Mouse (Mus musculus) embryonic facial prominence, embryonic 11.5 days (tissue): Measurements from ENCODE around the gene Akr1b3. TPM values are rescaled to one million over a fixed set of nuclear protein-coding genes. Genes with fewer than 3 reads are reported as not detected.
A peak's percentile ranks its signal among the peaks of the same experiment; 100 is the strongest.

Experiments used
- ATAC-seq: fragments of 200-750 bp; cut with Nextera tagmentation; replicated peaks from 2 replicates; pipeline ENCODE4 v1.8.0; 2017; ENCODE audit warnings: low read depth; ENCODE audit not compliant: insufficient number of reproducible peaks, low FRiP score, low TSS enrichment
- DNase-seq: peaks from one replicate; pipeline ENCODE4 v3.0.0-alpha.2; 2015; ENCODE audit warnings: low spot score
- H3K27ac ChIP-seq: fragments of 300-500 bp; sonication (generic); replicated peaks from 2 replicates; pipeline ENCODE4 v1.5.1; 2014; ENCODE audit warnings: mild to moderate bottlenecking, low read depth, low read length, control low read depth
- H3K27me3 ChIP-seq: fragments of 300-500 bp; sonication (generic); 2 replicates; pipeline ENCODE4 v1.6.1; 2014; ENCODE audit warnings: mild to moderate bottlenecking, low read length, moderate library complexity, mixed read lengths; ENCODE audit not compliant: control insufficient read depth, insufficient read depth
- H3K36me3 ChIP-seq: fragments of 300-500 bp; sonication (generic); replicated peaks from 2 replicates; pipeline ENCODE4 v1.6.1; 2014; ENCODE audit warnings: low read depth, mild to moderate bottlenecking, low read length, moderate library complexity, mixed read lengths; ENCODE audit not compliant: control insufficient read depth, insufficient read depth
- H3K4me1 ChIP-seq: fragments of 300-500 bp; sonication (generic); 2 replicates; pipeline ENCODE4 v1.6.1; 2014; ENCODE audit warnings: low read length, mixed read lengths; ENCODE audit not compliant: control insufficient read depth, insufficient read depth
- H3K4me2 ChIP-seq: fragments of 300-500 bp; sonication (generic); 2 replicates; pipeline ENCODE4 v1.6.1; 2014; ENCODE audit warnings: low read depth, mild to moderate bottlenecking, control low read depth, low read length, moderate library complexity
- H3K4me3 ChIP-seq: fragments of 300-500 bp; sonication (generic); 2 replicates; pipeline ENCODE4 v1.5.1; 2014; ENCODE audit warnings: low read depth, low read length, control low read depth
- H3K9ac ChIP-seq: fragments of 300-500 bp; sonication (generic); replicated peaks from 2 replicates; pipeline ENCODE4 v1.6.1; 2014; ENCODE audit warnings: mild to moderate bottlenecking, control low read depth, low read length
- H3K9me3 ChIP-seq: fragments of 300-500 bp; sonication (generic); replicated peaks from 2 replicates; pipeline ENCODE4 v1.6.1; 2016; ENCODE audit warnings: mild to moderate bottlenecking, low read length, inconsistent platforms, mixed read lengths; ENCODE audit not compliant: control insufficient read depth
- WGBS: fragments of 180-500 bp; shearing (Covaris S2); extraction: QIAGEN DNeasy Blood & Tissue Kit; methylation state at CpG from one replicate; pipeline ENCODE4 v1.1.7; 2014; 5-methylcytosine and 5-hydroxymethylcytosine counted together
- polyA plus RNA-seq: library from polyadenylated mRNA; unstranded; fragments of >200 nt; fragmentation: Nextera tagmentation; extraction: Ambion mirVana; gene quantifications from 2 replicates; pipeline ENCODE4 v1.2.1, GENCODE M21; 2014

The Akr1b3 gene
- polyA plus RNA-seq, 1 experiment from 2014 or later: 208 TPM

DNA sequence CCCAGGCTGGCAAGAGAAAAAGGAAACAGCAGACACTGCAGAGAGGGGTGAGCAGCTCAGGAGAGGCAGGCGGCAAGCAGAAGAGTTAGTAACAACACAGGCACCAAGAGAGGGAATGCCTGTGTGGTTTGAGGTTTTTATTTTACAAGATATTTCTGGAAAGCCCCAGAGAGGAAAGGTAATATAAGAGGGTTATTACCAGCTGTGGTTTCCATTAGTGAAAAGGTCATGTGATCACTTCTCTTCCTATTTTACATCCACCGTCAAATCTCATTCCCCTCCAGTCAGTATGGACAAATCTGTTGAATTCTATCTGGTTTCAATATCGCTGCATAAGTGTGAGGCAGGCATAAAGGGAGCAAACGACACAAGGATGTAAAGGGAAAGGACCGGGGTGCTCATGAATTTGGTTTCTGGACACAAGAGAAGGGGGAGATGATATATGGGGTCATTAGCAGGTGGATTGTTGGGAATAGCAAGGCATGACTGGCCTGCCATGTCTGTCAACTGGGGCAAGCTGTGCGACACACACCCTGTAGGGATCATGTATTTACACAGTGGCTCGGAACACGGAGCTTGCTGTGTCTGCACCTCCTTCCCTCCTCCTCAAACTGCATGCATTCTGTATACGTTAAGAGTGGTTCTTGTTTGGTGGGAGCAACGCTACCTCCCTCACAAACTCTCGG, 24.9 kb downstream of the Akr1b3 start:
- Histone ChIP-seq H3K4me1 (no peaks in the 10 kb centered on the region), H3K27ac (no peak overlapping the region), H3K9ac (no peak overlapping the region), H3K36me3 (no peaks in the 10 kb centered on the region), H3K9me3 (no peaks in the 10 kb centered on the region), H3K4me2 (no peak overlapping the region), H3K4me3 (no peak overlapping the region), H3K27me3 (no peaks in the 10 kb centered on the region)
- WGBS: 67% methylated on average over 11 of the region's 11 CpGs
- no peak for DNase-seq
- ATAC-seq: peak; percentile 52; the same call in 1 of the 2 replicates

DNA sequence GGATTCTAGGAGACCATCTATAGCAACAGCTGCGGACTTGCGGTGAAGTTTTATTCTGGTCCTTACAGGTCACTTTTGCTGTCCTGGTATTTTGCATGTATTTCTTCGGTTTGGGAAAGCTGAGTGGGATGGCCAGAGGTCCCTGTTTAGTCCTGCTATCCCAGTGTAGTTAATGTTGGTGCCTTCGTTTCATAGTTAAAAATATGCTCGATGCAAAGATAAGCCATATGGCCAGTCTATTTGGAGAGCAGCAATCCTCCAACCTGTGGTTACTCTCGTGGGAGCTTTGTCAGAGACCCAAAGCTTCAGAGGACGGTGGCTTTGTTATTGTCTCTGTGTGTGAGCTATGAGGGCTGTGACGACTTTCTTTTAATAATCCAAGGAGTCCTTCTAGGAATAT, 26.6 kb downstream of the Akr1b3 start:
- Histone ChIP-seq H3K36me3 (no peaks in the 10 kb centered on the region), H3K27me3 (no peaks in the 10 kb centered on the region), H3K4me3 (no peak overlapping the region), H3K4me2 (no peak overlapping the region), H3K9me3 (no peaks in the 10 kb centered on the region), H3K4me1 (no peaks in the 10 kb centered on the region), H3K27ac (no peak overlapping the region), H3K9ac (no peak overlapping the region)
- ATAC-seq (no peak), DNase-seq (no peak)
- WGBS: 84% methylated on average over 8 of the region's 8 CpGs

DNA sequence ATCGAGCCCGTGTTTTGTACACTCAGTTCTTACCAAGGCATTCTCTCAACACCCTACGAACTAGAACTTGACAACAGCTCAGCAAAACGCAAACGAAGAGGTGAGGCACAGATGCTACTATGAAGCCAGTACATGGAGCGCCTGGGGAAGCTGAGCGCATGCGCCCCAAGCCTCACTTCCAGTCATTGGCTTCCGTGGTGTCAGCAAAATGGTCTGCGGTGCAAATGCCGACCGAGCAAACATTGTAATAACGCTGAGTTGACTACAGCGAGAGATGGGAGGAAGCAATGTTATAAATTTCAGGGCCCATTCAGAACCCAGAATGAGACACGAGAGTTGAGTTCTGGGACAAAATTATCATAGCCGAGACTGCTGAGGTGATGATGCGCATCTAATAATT, 27.2 kb downstream of the Akr1b3 start:
- H3K27me3 ChIP-seq: no peaks in the 10 kb centered on the region
- no peaks in the 10 kb centered on the region for H3K4me1 ChIP-seq
- no peak overlapping the region for H3K9ac ChIP-seq
- H3K27ac ChIP-seq: no peak overlapping the region
- no peak overlapping the region for H3K4me2 ChIP-seq
- ATAC-seq (no peak), DNase-seq (no peak)
- no peak overlapping the region for H3K4me3 ChIP-seq
- 92% methylated on average over 17 of the region's 17 CpGs for WGBS
- no peaks in the 10 kb centered on the region for H3K36me3 ChIP-seq
- H3K9me3 ChIP-seq: no peaks in the 10 kb centered on the region

DNA sequence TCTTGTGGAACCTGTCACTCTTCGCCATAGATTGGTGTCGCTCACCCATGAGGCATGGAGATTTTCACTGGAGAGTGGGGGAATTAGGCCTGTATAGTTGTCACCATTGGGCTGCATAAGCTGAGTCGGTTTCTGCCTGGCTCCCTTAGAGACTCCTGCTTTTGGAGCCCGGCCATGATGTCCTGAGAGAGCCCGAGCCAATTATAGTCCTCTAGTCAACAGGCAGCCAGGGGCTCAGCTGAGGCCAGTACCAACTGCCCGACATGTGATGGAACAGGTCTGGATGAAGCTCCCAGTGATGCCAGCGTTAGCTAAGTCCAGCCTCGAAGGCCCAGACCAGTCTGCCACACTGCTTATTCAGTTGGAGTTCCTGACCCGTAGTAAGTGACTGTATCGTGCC, 29.2 kb downstream of the Akr1b3 start:
- H3K27ac ChIP-seq: no peak overlapping the region
- no peaks in the 10 kb centered on the region for H3K27me3 ChIP-seq
- no peak overlapping the region for H3K9ac ChIP-seq
- DNase-seq (no peak), ATAC-seq (no peak)
- H3K9me3 ChIP-seq: no peaks in the 10 kb centered on the region
- no peaks in the 10 kb centered on the region for H3K4me1 ChIP-seq
- H3K4me3 ChIP-seq: no peak overlapping the region
- H3K4me2 ChIP-seq: no peak overlapping the region
- no peaks in the 10 kb centered on the region for H3K36me3 ChIP-seq
- 86% methylated on average over 10 of the region's 10 CpGs for WGBS

DNA sequence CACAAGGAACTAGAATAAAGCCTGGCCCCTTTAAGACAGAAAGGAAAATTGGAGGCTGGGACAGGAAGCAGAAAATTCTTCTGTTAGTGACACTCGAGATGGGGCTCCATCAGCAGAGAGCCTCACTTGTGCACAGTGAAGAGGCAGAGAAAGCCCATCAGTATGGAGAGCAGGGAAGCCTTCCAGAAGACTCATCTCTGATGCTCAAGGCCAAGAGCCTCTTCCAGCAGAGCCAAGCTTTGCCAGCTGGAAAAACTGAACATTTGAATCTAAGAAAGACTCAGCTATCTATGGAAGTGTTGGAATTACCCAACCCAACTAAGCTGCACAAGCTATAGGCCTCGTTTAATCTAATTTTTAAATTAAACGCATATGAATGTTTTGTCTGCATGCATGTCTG, 30.4 kb downstream of the Akr1b3 start:
- Histone ChIP-seq H3K4me2 (no peak overlapping the region), H3K36me3 (no peaks in the 10 kb centered on the region), H3K9ac (no peak overlapping the region), H3K27ac (no peak overlapping the region), H3K27me3 (no peaks in the 10 kb centered on the region), H3K4me3 (no peak overlapping the region), H3K9me3 (no peaks in the 10 kb centered on the region), H3K4me1 (no peaks in the 10 kb centered on the region)
- no peak for DNase-seq
- ATAC-seq: no peak
- WGBS: 67% methylated on average over 3 of the region's 3 CpGs

DNA sequence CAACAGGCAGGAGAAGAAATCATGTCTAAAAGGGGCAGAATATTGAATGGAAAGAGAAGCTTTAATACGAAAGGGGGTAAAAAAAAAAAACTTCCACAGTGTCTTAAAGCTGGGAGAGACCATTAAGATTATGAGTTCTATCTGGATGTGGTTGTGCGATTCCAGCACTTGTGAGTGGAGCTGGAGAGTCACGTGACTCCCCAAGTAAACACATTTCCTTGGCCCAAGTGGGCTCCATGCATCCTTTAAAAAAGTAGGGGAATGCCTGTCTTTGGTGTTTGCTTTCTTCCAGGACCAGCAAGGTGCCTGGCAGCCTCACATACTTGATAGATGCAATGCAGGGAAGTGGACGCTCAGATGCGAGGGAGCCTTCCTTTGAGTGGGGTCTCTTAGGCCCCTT, 38.9 kb downstream of the Akr1b3 start:
- H3K4me1 ChIP-seq: no peaks in the 10 kb centered on the region
- H3K36me3 ChIP-seq: no peaks in the 10 kb centered on the region
- no peak overlapping the region for H3K4me3 ChIP-seq
- H3K27me3 ChIP-seq: no peaks in the 10 kb centered on the region
- no peak for ATAC-seq
- no peak overlapping the region for H3K9ac ChIP-seq
- no peaks in the 10 kb centered on the region for H3K9me3 ChIP-seq
- no peak overlapping the region for H3K27ac ChIP-seq
- DNase-seq: no peak
- no peak overlapping the region for H3K4me2 ChIP-seq
- WGBS: 77% methylated on average over 5 of the region's 5 CpGs

DNA sequence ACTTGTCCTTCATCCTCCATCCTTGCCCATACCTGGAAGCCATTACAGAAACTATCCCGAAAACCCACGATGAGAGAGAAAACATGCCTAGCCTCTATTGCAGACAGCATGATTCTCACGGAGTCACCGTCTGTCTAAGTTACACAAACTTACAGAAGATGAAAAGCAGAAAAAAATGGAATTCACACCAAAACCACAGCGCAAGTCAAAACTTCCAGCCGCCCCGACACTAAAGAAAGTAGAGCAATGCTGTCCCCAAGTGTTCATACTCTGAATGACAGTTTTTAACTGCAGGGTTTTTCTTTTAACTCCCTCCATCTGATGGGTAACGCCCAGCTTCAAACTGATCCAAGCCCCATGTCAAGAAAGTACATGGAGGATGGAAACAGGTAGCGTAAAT, 39.6 kb downstream of the Akr1b3 start:
- Histone ChIP-seq H3K27ac (no peak overlapping the region), H3K27me3 (no peaks in the 10 kb centered on the region), H3K36me3 (no peaks in the 10 kb centered on the region), H3K9me3 (no peaks in the 10 kb centered on the region), H3K4me2 (no peak overlapping the region), H3K9ac (no peak overlapping the region), H3K4me3 (no peak overlapping the region), H3K4me1 (no peaks in the 10 kb centered on the region)
- ATAC-seq (no peak), DNase-seq (peak; percentile 76)
- WGBS: 21% methylated on average over 9 of the region's 9 CpGs

DNA sequence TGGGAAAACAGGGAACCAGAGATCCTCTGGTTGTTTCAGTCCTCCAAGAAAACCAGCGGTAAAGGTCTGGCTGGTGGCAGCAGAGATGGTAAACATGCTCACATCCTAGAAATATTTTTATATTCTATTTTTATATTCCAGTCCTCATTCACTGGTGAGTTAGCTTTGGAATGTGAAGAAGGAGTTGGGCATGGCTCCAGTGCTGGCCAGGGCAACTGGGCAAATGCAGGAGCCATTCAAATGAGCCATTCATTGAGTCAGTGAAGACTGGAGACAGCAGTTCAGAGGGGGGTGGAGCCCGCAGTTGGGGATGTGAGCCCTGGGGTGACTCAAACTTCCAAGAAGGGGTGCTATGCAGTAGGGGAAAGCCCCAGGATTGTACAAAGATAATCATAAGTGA, 42.9 kb downstream of the Akr1b3 start:
- 86% methylated on average over 2 of the region's 2 CpGs for WGBS
- no peak for ATAC-seq

More for the DNA sequence above, 42.9 kb downstream of the Akr1b3 start:
- no peak overlapping the region for H3K27ac ChIP-seq
- no peaks in the 10 kb centered on the region for H3K9me3 ChIP-seq
- H3K27me3 ChIP-seq: no peaks in the 10 kb centered on the region
- no peak overlapping the region for H3K9ac ChIP-seq
- H3K4me1 ChIP-seq: no peaks in the 10 kb centered on the region
- DNase-seq: no peak
- no peak overlapping the region for H3K4me3 ChIP-seq
- H3K4me2 ChIP-seq: no peak overlapping the region
- no peaks in the 10 kb centered on the region for H3K36me3 ChIP-seq
